Mouse (Mus musculus) hindbrain, postnatal 0 days (tissue): ENCODE measurements around the gene Ift122. TPM values are rescaled to one million over a fixed set of nuclear protein-coding genes. Genes with fewer than 3 reads are reported as not detected.

ENCODE experiments used
- ATAC-seq: fragments of 200-750 bp; cut with Nextera tagmentation; 2 replicates; pipeline ENCODE4 v1.8.0; 2017; ENCODE audit warnings: mild to moderate bottlenecking, moderate TSS enrichment, moderate library complexity
- DNase-seq: peaks from one replicate; pipeline ENCODE4 v3.0.0-alpha.2; 2015; ENCODE audit warnings: low spot score
- H3K27ac ChIP-seq: fragments of 300-500 bp; sonication (generic); 2 replicates; pipeline ENCODE4 v1.5.1; 2014; ENCODE audit warnings: mild to moderate bottlenecking
- H3K27me3 ChIP-seq: fragments of 300-500 bp; sonication (generic); 2 replicates; pipeline ENCODE4 v1.6.1; 2014; ENCODE audit warnings: low read length, mixed read lengths; ENCODE audit not compliant: insufficient read depth
- H3K36me3 ChIP-seq: fragments of 300-500 bp; sonication (generic); 2 replicates; pipeline ENCODE4 v1.6.1; 2014; ENCODE audit warnings: low read length, mixed read lengths; ENCODE audit not compliant: insufficient read depth
- H3K4me1 ChIP-seq: fragments of 300-500 bp; sonication (generic); 2 replicates; pipeline ENCODE4 v1.6.1; 2014; ENCODE audit warnings: antibody characterized with exemption, low read length, mixed read lengths; ENCODE audit not compliant: insufficient read depth
- H3K4me2 ChIP-seq: fragments of 300-500 bp; sonication (generic); 2 replicates; pipeline ENCODE4 v1.6.1; 2014; ENCODE audit warnings: low read depth, mild to moderate bottlenecking, low read length, moderate library complexity, mixed read lengths
- H3K4me3 ChIP-seq: fragments of 300-500 bp; sonication (generic); 2 replicates; pipeline ENCODE4 v1.5.1; 2014; ENCODE audit warnings: low read length
- H3K9ac ChIP-seq: fragments of 300-500 bp; sonication (generic); replicated peaks from 2 replicates; pipeline ENCODE4 v1.6.1; 2014; ENCODE audit warnings: mild to moderate bottlenecking, low read length, moderate library complexity, mixed read lengths
- H3K9me3 ChIP-seq: fragments of 300-500 bp; sonication (generic); 2 replicates; pipeline ENCODE4 v1.6.1; 2016; ENCODE audit warnings: low read length, mixed read lengths
- CTCF ChIP-seq: IDR thresholded peaks from 2 replicates; pipeline ENCODE4 v1.5.1; 2016; ENCODE audit warnings: antibody characterized with exemption, control low read depth, low read depth
- WGBS: fragments of 180-500 bp; shearing (Covaris S2); extraction: QIAGEN DNeasy Blood & Tissue Kit; methylation state at CpG from one replicate; pipeline ENCODE4 v1.1.7; 2014; 5-methylcytosine and 5-hydroxymethylcytosine counted together
- polyA plus RNA-seq: library from polyadenylated mRNA; unstranded; fragments of >200 nt; fragmentation: Nextera tagmentation; extraction: Ambion mirVana; gene quantifications from 2 replicates; pipeline ENCODE4 v1.2.1, GENCODE M21; 2015
- total RNA-seq: library from RNA; depleted of rRNA; stranded (reverse); fragments of >200 nt; gene quantifications from 2 replicates; pipeline ENCODE4 v1.2.3, GENCODE M21; 2014

The Ift122 gene
- total and polyA plus RNA-seq, 2 experiments from 2014 or later: 19.7 to 29.3 TPM

GRCm38 (mm10) chr6:115940603-115941002, 87.3 kb downstream of the Ift122 start:
- ATAC-seq (no peak), DNase-seq (no peak)
- Histone ChIP-seq H3K9ac (no peak overlapping the region), H3K9me3 (no peaks in the 10 kb centered on the region), H3K4me1 (no peaks in the 10 kb centered on the region), H3K27ac (no peak overlapping the region), H3K27me3 (no peaks in the 10 kb centered on the region), H3K4me3 (no peak overlapping the region), H3K4me2 (no peak overlapping the region), H3K36me3 (no peaks in the 10 kb centered on the region)
- TF ChIP-seq CTCF: no peak
- WGBS: 49% methylated on average over 1 of the region's 1 CpGs

- WGBS: 16% methylated on average over 6 of the region's 12 CpGs
- no peaks in the 10 kb centered on the region for H3K4me1 ChIP-seq
- no peak for TF ChIP-seq CTCF
- H3K9me3 ChIP-seq: no peaks in the 10 kb centered on the region
- no peaks in the 10 kb centered on the region for H3K27me3 ChIP-seq
- H3K4me3 ChIP-seq: no peak overlapping the region
- no peak overlapping the region for H3K27ac ChIP-seq
- ATAC-seq (no peak), DNase-seq (no peak)
- H3K9ac ChIP-seq: no peak overlapping the region
- H3K36me3 ChIP-seq: no peaks in the 10 kb centered on the region
- H3K4me2 ChIP-seq: no peak overlapping the region
Observed at GRCm38 (mm10) chr6:115941128-115941527, 87.9 kb downstream of the Ift122 start.

- TF ChIP-seq CTCF: no peak
- no peak for DNase-seq
- Histone ChIP-seq H3K9me3 (no peaks in the 10 kb centered on the region), H3K4me2 (no peak overlapping the region), H3K27ac (no peak overlapping the region), H3K27me3 (no peaks in the 10 kb centered on the region), H3K9ac (no peak overlapping the region), H3K36me3 (no peaks in the 10 kb centered on the region), H3K4me1 (no peaks in the 10 kb centered on the region; the same call in 1 of the 2 replicates), H3K4me3 (no peak overlapping the region)
- ATAC-seq: no peak
- WGBS: 82% methylated on average over 9 of the region's 9 CpGs
Observed at GRCm38 (mm10) chr6:115943498-115944427, 90.5 kb downstream of the Ift122 start.

- ATAC-seq (no peak), DNase-seq (no peak)
- Histone ChIP-seq H3K4me2 (no peak within 1 kb of the TSS), H3K9me3 (no peaks in the 10 kb centered on the region), H3K4me1 (no peaks in the 10 kb centered on the region; the same call in 1 of the 2 replicates), H3K36me3 (no peaks in the 10 kb centered on the region), H3K27me3 (no peaks in the 10 kb centered on the region), H3K4me3 (no peak within 1 kb of the TSS), H3K9ac (no peak within 1 kb of the TSS), H3K27ac (no peak within 1 kb of the TSS)
- no peak for TF ChIP-seq CTCF
- 87% methylated on average over 5 of the region's 5 CpGs for WGBS
Observed at GRCm38 (mm10) chr6:115944638-115945037, 91.4 kb downstream of the Ift122 start, which contains the start of gene H1foo. TSS of gene H1foo (plus strand) at chr6:115944938.

GRCm38 (mm10) chr6:115945633-115946032, 92.4 kb downstream of the Ift122 start:
- H3K4me3 ChIP-seq: no peak overlapping the region
- ATAC-seq: no peak
- DNase-seq: no peak
- no peaks in the 10 kb centered on the region for H3K9me3 ChIP-seq
- no peaks in the 10 kb centered on the region for H3K27me3 ChIP-seq
- no peak overlapping the region for H3K27ac ChIP-seq
- no peaks in the 10 kb centered on the region for H3K36me3 ChIP-seq
- H3K4me2 ChIP-seq: no peak overlapping the region
- no peak for TF ChIP-seq CTCF
- no peaks in the 10 kb centered on the region; the same call in 1 of the 2 replicates for H3K4me1 ChIP-seq
- 87% methylated on average over 8 of the region's 8 CpGs for WGBS
- H3K9ac ChIP-seq: no peak overlapping the region

GRCm38 (mm10) chr6:115946389-115946788, 93.1 kb downstream of the Ift122 start:
- whole genome bisulfite sequencing: 27% methylated on average over 6 of the region's 6 CpGs
- TF ChIP-seq CTCF: no peak
- Histone ChIP-seq H3K9ac (no peak overlapping the region), H3K4me3 (no peak overlapping the region), H3K36me3 (no peaks in the 10 kb centered on the region), H3K27me3 (no peaks in the 10 kb centered on the region), H3K9me3 (no peaks in the 10 kb centered on the region), H3K27ac (no peak overlapping the region), H3K4me1 (no peaks in the 10 kb centered on the region; the same call in 1 of the 2 replicates), H3K4me2 (no peak overlapping the region)
- ATAC-seq (peak; percentile 61; the same call in 1 of the 2 replicates), DNase-seq (peak; percentile 70)
